Mouse (Mus musculus): ENCODE measurements around the gene Elf2.
A peak's percentile ranks its signal among the peaks of the same experiment; 100 is the strongest.

Gene Elf2

DNA sequence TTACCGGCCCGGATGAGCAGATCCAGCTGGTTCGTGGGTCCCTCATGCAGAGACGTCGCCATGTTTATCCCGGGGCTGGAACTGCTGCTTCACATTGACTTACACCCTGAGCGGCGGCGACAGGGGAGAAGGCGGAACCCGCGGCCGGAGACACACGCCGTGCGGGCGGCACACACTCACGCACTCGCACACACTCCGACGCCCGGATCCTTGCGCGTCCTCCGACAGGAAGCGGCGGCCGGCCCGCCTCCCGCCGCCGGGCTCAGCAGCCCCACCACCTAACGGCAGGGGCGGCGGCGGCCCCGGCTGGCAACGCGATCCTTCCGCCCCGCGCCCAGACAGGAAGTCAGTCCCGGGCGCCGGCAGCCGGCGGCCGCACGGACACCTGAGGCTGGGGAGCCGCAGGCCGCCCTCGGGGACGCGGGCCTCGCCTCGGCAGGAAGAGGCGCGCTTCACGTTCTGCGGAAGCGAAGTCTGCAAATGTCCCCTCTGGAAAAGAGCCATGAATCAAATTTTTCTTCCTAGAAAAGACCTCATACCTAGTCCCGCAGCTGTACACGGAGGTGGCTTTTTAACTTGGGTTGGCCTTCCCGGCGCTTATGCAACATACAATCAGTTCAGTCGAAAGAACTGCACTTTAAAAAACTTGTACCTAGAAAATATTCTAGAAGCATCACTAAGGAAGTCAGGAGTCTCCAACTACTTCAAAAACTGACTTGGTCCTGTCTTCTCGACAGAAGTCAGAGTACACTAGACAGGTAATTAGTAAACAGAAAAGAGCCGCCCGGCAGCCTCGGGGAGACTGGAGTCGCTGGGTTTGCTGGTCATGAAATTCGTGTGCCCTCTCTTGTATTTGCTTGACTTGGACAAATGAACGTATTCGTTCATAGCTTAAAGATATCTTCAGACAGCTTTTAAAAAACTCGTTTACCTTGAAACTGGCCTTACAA is 63.0 kb downstream of the Elf2 start:
- TF ChIP-seq GATA4 (IDR thresholded peaks at IDR 0.05; ENCODE audit: insufficient replicate concordance, low read length), result peak; percentile 28; the same call in 1 of the 2 replicates

DNA sequence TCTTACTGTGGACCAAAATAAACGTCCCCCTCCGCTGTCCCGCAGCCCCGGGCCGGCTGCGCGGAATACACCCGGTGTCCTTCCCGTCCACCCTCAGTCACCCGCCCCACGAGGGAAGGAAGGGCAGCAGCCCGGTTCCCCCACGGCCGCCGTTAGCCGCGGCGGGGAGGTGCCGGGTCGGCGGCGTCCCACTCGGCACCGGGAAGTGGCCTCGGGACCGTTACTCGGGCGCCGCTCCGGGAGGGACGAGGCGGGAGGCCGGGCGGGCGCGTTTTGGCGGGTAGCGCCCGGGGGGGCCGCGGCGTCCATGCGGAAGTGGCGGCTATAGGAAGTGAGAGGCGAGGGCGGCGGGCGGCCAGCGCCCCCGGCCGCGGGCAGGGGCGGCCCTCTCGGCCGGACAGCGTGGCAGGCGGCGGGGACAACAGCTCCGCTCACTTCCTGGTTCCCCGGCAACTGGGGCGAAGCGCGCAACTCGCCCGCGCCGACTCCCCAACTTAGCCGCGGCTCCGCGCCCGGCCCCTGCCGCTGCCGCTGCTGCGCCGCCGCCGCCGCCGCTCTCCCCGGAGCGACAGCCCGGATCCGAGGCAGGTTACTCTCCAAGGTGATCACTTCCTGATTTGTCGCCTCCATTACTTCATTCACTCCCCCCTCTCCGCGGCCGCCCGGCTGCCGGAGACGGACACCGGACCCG is 63.9 kb downstream of the Elf2 start:
- TF ChIP-seq GATA4 (IDR thresholded peaks at IDR 0.05; ENCODE audit: insufficient replicate concordance, low read length), result no peak

DNA sequence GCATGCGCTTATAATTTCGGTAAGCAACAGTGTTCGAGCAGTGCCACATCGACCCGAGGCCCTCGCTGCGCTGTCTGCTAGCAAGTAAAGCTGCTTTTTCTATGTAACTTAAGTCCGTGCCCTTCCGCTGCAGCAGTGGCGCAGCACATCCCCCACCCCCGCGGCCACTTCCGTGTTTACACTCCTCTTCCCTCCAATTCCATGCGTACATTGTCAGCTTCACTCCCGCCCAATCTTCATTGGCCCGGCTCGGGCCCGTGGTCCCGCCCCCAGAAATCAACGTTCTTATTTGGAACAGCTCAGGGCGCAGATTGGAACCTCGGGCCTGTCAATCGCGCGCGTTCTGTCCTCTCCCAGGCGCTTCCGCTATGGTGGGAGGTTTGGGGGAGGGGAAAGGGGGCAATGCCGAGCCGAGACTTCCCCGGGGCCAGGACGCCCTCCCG is 64.5 kb downstream of the Elf2 start:
- no peak for TF ChIP-seq GATA4 (IDR thresholded peaks at IDR 0.05; ENCODE audit: insufficient replicate concordance, low read length)

DNA sequence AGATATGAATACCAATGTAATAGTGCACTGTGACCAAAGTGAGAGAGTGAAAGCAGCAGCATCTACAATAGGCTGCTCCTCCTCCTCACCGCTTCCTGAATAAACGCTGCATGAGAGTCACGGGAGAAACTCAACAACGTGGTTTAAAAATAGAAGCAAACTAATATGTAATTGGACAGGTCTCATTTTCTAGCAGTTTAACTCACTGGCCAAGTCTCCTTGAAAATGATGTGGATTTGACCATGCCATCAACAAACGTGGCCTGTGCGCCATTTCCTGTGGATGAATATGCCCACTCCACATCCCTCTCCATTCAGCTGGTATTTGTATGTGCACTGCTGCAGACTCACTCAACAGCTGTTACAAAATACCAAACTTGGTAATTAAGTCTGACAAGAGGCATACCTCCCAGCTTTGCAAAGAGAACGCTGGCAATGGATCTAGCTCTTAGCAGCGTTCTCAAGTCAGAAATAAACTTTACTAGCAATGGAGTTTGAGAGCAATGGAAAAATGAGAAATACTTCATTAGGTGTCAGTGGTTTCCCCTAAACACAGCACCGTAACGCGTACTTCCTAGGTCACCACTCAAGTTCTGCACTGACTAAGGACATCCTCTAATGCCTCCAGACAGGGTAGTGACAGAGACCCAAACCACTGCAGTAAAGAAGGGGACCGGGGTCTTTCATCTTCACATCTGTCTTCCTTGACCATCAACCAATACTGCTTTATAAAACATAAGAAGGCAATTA is 70.2 kb downstream of the Elf2 start:
- TF ChIP-seq GATA4 (IDR thresholded peaks at IDR 0.05; ENCODE audit: insufficient replicate concordance, low read length), result no peak

DNA sequence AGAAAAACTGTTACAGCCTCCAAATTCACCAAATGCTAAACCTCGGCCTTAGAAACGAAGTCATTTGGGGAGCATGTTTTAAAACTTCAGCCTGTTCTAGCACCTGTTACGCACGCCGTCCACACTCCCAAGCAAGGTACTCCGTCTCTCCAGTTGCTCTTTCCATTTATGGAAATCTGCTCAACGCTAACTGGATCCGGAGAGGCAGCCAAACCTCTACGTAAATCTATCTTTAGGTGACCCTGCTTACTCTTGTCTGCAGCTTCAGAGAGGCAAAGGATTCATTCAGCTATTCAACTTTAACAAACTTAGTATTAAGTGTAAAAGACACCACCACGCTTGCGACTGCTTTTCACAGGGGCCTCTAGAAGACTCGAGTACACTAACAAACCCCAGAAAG is 72.0 kb downstream of the Elf2 start:
- no peak for TF ChIP-seq GATA4 (IDR thresholded peaks at IDR 0.05; ENCODE audit: insufficient replicate concordance, low read length)

DNA sequence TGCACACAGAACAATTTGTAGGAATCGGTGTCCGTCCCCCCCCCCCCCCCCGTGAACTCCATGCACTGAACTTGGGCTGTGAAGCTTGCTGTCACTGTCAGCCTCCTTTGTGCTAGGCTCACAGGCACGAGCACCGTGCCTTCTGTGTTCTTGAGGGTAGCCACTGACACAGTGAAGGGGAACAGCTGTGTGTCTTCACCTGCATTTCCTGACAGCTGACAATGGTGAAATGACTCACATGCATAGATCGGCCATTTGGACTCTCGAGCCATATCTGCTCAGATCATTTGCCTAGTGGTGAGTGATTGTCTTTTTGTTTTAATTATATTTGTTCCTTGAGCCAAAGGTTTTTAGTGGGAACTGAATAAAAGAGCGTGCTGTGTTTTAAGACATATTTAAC is 77.5 kb downstream of the Elf2 start:
- TF ChIP-seq GATA4 (IDR thresholded peaks at IDR 0.05; ENCODE audit: insufficient replicate concordance, low read length), result no peak

DNA sequence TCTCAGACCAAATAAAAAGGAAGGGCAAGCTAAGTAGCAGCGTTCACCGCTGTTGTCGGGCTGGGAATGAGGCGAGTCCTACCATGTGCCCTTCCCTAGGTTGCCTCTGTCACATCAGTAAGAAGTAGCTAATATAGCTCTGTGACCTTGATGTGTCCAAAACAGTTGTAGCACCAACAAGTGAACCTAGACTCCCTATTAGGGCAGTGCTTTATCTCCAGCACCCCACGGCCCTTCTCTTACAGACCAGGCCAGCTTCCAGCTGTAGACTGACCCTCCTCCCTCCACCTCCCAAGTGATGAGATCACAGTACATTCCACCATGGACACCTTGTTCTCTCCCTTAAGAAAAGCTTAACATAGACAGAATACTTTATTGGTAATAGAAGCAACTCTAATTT is 82.4 kb downstream of the Elf2 start:
- TF ChIP-seq GATA4 (IDR thresholded peaks at IDR 0.05; ENCODE audit: insufficient replicate concordance, low read length), result no peak

DNA sequence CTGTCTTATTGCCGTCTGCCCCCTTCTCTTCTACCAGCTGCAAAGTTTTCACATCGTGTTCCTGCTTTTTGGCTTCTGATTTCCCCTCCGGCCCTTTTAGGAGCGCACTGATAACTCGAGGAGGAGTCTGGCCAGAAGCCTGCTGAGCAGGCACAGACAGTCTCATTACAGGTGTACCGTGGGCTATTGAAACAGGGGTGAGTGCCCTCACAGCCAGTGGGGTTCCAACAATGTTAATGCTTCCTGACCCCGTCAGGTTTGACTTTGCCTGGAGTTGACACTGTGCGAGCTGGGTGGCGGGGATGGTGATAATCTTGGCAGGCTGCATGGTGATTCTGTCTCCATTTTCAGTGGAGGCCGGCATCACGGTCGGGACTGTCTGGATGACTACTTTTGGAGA is 84.0 kb downstream of the Elf2 start:
- TF ChIP-seq GATA4 (IDR thresholded peaks at IDR 0.05; ENCODE audit: insufficient replicate concordance, low read length), result no peak

DNA sequence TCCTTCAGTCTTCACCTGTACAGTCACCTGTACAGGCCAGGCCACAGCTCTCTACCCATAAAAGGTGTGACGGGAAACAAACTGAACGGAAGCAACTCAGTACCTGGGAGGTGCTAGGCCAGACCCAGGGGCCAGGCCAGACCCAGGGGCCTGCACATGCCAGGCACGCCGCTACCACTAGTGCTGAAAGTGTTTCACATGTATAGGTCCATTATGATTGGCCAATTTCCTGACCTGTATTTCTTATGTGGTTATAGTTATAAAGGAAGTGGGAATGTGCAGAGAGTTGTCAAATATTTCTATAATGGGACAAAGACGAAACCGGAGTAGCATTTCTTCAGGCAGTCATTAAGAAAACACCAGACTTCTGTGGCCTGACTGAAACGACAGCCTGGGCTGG is 85.7 kb downstream of the Elf2 start:
- TF ChIP-seq GATA4 (IDR thresholded peaks at IDR 0.05; ENCODE audit: insufficient replicate concordance, low read length), result no peak

DNA sequence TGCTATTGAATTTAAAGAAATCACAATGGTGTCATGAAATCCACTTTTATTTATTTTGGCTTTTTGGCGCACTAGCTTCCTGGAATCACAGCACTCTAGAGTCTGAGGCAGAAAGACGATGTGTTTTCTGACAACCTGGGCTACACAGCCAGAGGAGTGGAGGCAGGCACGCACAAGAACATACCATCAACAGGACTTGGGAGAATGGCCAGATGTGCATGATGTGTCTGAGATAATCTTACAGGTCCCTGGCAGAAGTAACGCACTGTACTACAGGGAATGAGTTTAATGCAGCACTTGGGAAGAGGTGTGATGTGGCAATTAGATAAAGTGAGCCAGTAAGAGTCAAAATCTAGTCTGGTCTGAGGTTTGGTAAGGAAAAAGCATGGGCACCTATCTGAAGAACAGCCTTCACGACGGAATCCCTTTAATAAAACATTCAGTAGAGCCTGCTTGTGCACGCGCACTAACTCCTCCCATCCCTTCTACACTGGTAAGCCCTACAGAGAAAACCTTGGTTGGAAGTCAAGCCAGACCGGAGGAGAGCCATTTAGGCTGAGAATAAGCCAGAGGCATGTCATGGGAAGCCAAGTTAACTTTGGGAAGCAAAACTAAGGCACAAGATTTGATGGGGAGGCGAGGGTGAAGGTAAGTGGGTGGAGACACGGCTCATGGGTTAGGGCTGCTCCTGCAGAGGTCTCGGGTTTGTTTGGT is 87.6 kb downstream of the Elf2 start:
- TF ChIP-seq GATA4 (IDR thresholded peaks at IDR 0.05; ENCODE audit: insufficient replicate concordance, low read length), result no peak

DNA sequence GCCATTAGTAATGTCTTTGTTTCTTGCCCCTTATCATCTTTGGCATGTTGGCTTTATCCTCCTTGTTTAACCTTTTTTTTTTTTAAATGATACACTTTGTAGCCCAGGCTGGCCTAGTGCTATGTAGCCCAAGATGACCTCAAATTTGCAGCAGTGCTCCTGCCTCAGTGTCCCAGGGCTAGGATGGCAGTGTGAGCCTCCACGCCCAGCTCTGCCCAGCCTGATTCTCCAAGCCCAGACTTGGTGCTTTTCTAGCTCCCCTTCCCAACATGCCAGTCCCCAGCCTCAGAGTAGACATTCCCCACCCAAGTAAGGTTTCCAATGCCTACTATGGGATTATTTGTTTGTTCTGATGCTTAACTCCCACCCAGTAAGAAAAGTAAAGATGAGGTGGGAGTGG is 88.2 kb downstream of the Elf2 start:
- no peak for TF ChIP-seq GATA4 (IDR thresholded peaks at IDR 0.05; ENCODE audit: insufficient replicate concordance, low read length)

DNA sequence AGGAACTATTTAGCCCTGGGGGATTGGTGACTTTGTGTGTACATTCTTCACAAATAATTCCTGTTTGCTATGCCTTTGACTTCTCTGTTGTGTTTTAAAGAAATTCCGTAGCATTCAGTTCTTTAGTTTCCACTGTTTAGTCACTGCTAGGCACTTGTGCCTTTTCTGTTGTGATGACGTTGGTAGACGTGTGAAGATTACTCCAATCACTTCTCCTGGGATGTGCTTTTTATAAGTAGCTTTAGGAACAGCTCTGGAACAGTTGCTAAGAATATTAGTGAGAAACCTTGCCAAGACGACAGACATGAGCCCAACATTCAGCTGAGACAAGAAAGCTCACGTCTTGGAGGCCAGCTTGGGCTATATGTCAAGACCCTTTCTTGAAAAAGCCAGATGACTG is 89.4 kb downstream of the Elf2 start:
- no peak for TF ChIP-seq GATA4 (IDR thresholded peaks at IDR 0.05; ENCODE audit: insufficient replicate concordance, low read length)

DNA sequence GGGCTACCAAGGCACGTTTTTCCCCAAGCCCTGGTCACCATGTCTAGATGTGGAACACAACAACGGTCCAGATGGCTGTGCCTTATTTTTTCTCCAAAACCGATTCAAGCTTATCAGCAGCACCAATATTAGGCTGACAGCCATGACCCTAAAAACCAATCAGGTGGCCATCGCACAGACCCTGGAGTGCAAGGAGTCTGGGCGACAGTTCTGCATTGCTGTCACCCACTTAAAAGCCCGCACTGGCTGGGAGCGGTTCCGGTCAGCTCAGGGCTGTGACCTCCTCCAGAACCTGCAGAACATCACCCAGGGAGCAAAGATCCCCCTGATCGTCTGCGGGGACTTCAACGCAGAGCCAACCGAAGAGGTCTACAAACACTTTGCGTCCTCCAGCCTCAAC is 90.6 kb downstream of the Elf2 start:
- no peak for TF ChIP-seq GATA4 (IDR thresholded peaks at IDR 0.05; ENCODE audit: insufficient replicate concordance, low read length)

DNA sequence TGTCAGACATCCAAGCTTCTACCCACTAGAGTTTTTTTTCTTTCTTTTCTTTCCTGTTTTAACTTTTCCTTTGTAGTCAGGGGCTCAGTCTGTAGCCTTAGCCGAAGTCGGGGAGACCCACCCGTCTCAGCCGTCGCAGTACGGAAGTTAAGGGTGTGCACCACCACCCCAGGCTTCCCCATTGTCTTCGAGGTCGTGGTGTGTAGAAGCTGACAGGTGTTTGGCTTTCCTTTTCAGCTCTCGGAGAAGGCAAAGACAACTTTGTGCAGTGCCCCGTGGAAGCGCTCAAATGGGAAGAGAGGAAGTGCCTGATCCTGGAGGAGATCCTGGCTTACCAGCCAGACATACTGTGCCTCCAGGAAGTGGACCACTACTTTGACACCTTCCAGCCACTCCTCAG is 91.0 kb downstream of the Elf2 start:
- TF ChIP-seq GATA4 (IDR thresholded peaks at IDR 0.05; ENCODE audit: insufficient replicate concordance, low read length), result no peak

DNA sequence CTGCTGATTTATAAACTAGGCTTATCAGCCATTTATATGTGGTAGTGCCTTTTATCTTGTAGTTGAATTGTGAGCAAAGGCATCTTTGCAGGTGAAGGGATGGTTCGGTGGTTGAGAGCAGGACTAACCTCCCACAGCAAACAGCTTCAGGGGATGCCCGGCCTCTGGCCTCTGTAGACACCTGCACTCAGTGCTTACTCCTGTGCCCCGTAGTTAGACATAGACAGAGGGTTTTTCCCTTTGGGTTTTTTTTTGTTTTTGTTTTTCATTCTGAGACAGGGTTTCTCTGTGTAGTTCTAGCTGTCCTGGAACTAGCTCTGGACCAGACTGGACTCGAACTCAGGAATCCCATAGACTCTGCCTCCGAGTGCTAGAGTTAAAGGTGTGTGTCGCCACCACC is 91.9 kb downstream of the Elf2 start:
- TF ChIP-seq GATA4 (IDR thresholded peaks at IDR 0.05; ENCODE audit: insufficient replicate concordance, low read length), result no peak
